Mouse (Mus musculus) MEL (cell line): Measurements from ENCODE around the gene Pard3b. TPM values are rescaled to one million over a fixed set of nuclear protein-coding genes. Genes with fewer than 3 reads are reported as not detected.

ENCODE experiments used
- DNase-seq: peaks from one replicate; pipeline ENCODE4 v3.0.0; 2011; ENCODE audit warnings: low read depth, low spot score
- H3K27ac ChIP-seq: 2 replicates; pipeline ENCODE4 v1.5.1; 2012; ENCODE audit warnings: low read depth, mild to moderate bottlenecking, control low read depth, low read length, moderate library complexity; ENCODE audit not compliant: control insufficient read depth
- H3K27me3 ChIP-seq, 2 experiments: fragments of 150-350 bp in 1 of 2; sonication (generic) in 1 of 2; 2 replicates each; pipeline ENCODE4 v1.6.1; 2012; ENCODE audit warnings: low read length in 2 of 2, mild to moderate bottlenecking in 2 of 2, improper control_type of control experiment in 1 of 2, moderate library complexity in 1 of 2; ENCODE audit not compliant: insufficient read depth in 2 of 2, control insufficient read depth in 1 of 2
- H3K36me3 ChIP-seq, 2 experiments: 2 replicates each; pipeline ENCODE4 v1.6.1; 2012 to 2014; ENCODE audit warnings: low read length in 2 of 2, improper control_type of control experiment in 1 of 2, inconsistent platforms in 1 of 2, mild to moderate bottlenecking in 1 of 2; ENCODE audit not compliant: insufficient read depth in 2 of 2, control insufficient read depth in 1 of 2
- H3K4me1 ChIP-seq, 2 experiments: fragments of 150-350 bp in 1 of 2; sonication (generic) in 1 of 2; 2 replicates each; pipeline ENCODE4 v1.6.1; 2012; ENCODE audit warnings: low read length in 2 of 2, improper control_type of control experiment in 1 of 2, mild to moderate bottlenecking in 1 of 2; ENCODE audit not compliant: insufficient read depth in 2 of 2, control insufficient read depth in 1 of 2
- H3K4me3 ChIP-seq, 2 experiments: fragments of 150-350 bp in 1 of 2; sonication (generic) in 1 of 2; 2 replicates each; pipeline ENCODE4 v1.5.1; 2012; ENCODE audit warnings: low read depth in 2 of 2, low read length in 2 of 2, mild to moderate bottlenecking in 2 of 2, moderate library complexity in 2 of 2, control low read depth in 1 of 2, improper control_type of control experiment in 1 of 2; ENCODE audit not compliant: control insufficient read depth in 1 of 2, insufficient read depth in 1 of 2
- H3K79me2 ChIP-seq: 2 replicates; pipeline ENCODE4 v1.6.1; 2012; ENCODE audit warnings: mild to moderate bottlenecking, low read length, moderate library complexity; ENCODE audit not compliant: control insufficient read depth, poor library complexity, insufficient read depth
- H3K9ac ChIP-seq: 2 replicates; pipeline ENCODE4 v1.6.1; 2012; ENCODE audit warnings: low read depth, mild to moderate bottlenecking, control low read depth, low read length, moderate library complexity; ENCODE audit not compliant: control insufficient read depth, poor library complexity, severe bottlenecking
- H3K9me3 ChIP-seq: fragments of 150-350 bp; sonication (generic); replicated peaks from 2 replicates; pipeline ENCODE4 v1.6.1; 2012; ENCODE audit warnings: mild to moderate bottlenecking, low read length, improper control_type of control experiment, moderate library complexity; ENCODE audit not compliant: insufficient read depth
- BHLHE40 ChIP-seq: IDR thresholded peaks from 2 replicates; pipeline ENCODE4 v1.6.1; 2012; ENCODE audit warnings: low read depth, mild to moderate bottlenecking, inconsistent platforms, low read length, improper control_type of control experiment, borderline replicate concordance
- CHD1 ChIP-seq: IDR thresholded peaks from 2 replicates; pipeline ENCODE4 v1.6.1; 2012; ENCODE audit warnings: low read depth, mild to moderate bottlenecking, inconsistent platforms, low read length, improper control_type of control experiment
- CHD2 ChIP-seq: IDR thresholded peaks from 2 replicates; pipeline ENCODE4 v1.6.1; 2011; ENCODE audit warnings: low read length, improper control_type of control experiment
- CTCF ChIP-seq, 3 experiments: IDR thresholded peaks in 2 of 3; conservative IDR thresholded peaks in 1 of 3; 2 replicates each; pipeline ENCODE4 v1.5.1; 2011 to 2012; ENCODE audit warnings: low read length in 3 of 3, low read depth in 2 of 3, mild to moderate bottlenecking in 2 of 3, improper control_type of control experiment in 1 of 3, inconsistent platforms in 1 of 3, mixed read lengths in 1 of 3, moderate library complexity in 1 of 3; ENCODE audit not compliant: control insufficient read depth in 1 of 3, insufficient read depth in 1 of 3, poor library complexity in 1 of 3, severe bottlenecking in 1 of 3
- ELF1 ChIP-seq: IDR thresholded peaks from 2 replicates; pipeline ENCODE4 v1.6.1; 2014; ENCODE audit warnings: low read depth, mild to moderate bottlenecking, inconsistent platforms, low read length, improper control_type of control experiment, moderate library complexity
- EP300 ChIP-seq, 2 experiments: IDR thresholded peaks; 2 replicates each; pipeline ENCODE4 v1.6.1; 2011; ENCODE audit warnings: improper control_type of control experiment in 2 of 2, low read length in 2 of 2, low read depth in 1 of 2, mild to moderate bottlenecking in 1 of 2
- GABPA ChIP-seq: IDR thresholded peaks from 2 replicates; pipeline ENCODE4 v1.6.1; 2012; ENCODE audit warnings: low read depth, mild to moderate bottlenecking, inconsistent platforms, low read length, improper control_type of control experiment, moderate library complexity
- HCFC1 ChIP-seq: IDR thresholded peaks from 2 replicates; pipeline ENCODE4 v1.6.1; 2012; ENCODE audit warnings: low read depth, mild to moderate bottlenecking, inconsistent platforms, low read length, improper control_type of control experiment, moderate library complexity
- JUND ChIP-seq: IDR thresholded peaks from 2 replicates; pipeline ENCODE4 v1.6.1; 2011; ENCODE audit warnings: low read depth, mild to moderate bottlenecking, improper control_type of control experiment, low read length
- KAT2A ChIP-seq: conservative IDR thresholded peaks from 2 replicates; pipeline ENCODE4 v1.6.1; 2012; ENCODE audit warnings: low read depth, low read length, improper control_type of control experiment, inconsistent platforms
- MAFK ChIP-seq: IDR thresholded peaks from 2 replicates; pipeline ENCODE4 v1.6.1; 2011; ENCODE audit warnings: low read depth, mild to moderate bottlenecking, low read length, improper control_type of control experiment, borderline replicate concordance
- MAX ChIP-seq: IDR thresholded peaks from 2 replicates; pipeline ENCODE4 v1.6.1; 2011; ENCODE audit warnings: low read length, improper control_type of control experiment
- MEF2A ChIP-seq: IDR thresholded peaks from 2 replicates; pipeline ENCODE4 v1.6.1; 2014; ENCODE audit warnings: low read depth, mild to moderate bottlenecking, inconsistent platforms, low read length, improper control_type of control experiment; ENCODE audit not compliant: poor library complexity, insufficient replicate concordance, severe bottlenecking; ENCODE audit errors: extremely low read depth
- MYB ChIP-seq: IDR thresholded peaks from 2 replicates; pipeline ENCODE4 v1.6.1; 2011; ENCODE audit warnings: mild to moderate bottlenecking, low read depth, low read length, improper control_type of control experiment
- NELFE ChIP-seq: IDR thresholded peaks from 2 replicates; pipeline ENCODE4 v1.6.1; 2011; ENCODE audit warnings: low read depth, low read length, improper control_type of control experiment
- NRF1 ChIP-seq: IDR thresholded peaks from 2 replicates; pipeline ENCODE4 v1.6.1; 2014; ENCODE audit warnings: low read depth, mild to moderate bottlenecking, inconsistent platforms, low read length, improper control_type of control experiment, moderate library complexity; ENCODE audit not compliant: poor library complexity, insufficient read depth, severe bottlenecking
- POLR2AphosphoS2 ChIP-seq: IDR thresholded peaks from 2 replicates; pipeline ENCODE4 v1.6.1; 2011; ENCODE audit warnings: low read length, improper control_type of control experiment
- POLR2AphosphoS5 ChIP-seq: IDR thresholded peaks from 2 replicates; pipeline ENCODE4 v1.6.1; 2012; ENCODE audit warnings: low read depth, borderline replicate concordance, mild to moderate bottlenecking, inconsistent platforms, low read length, moderate library complexity, mixed read lengths
- RAD21 ChIP-seq: IDR thresholded peaks from 2 replicates; pipeline ENCODE4 v1.6.1; 2011; ENCODE audit warnings: mild to moderate bottlenecking, low read depth, low read length, improper control_type of control experiment
- RCOR1 ChIP-seq: IDR thresholded peaks from 2 replicates; pipeline ENCODE4 v1.6.1; 2012; ENCODE audit warnings: low read depth, mild to moderate bottlenecking, inconsistent platforms, low read length, improper control_type of control experiment
- SIN3A ChIP-seq: IDR thresholded peaks from 2 replicates; pipeline ENCODE4 v1.6.1; 2012; ENCODE audit warnings: low read length, improper control_type of control experiment, inconsistent platforms
- TBP ChIP-seq: IDR thresholded peaks from 2 replicates; pipeline ENCODE4 v1.8.0; 2011; ENCODE audit warnings: low read depth, low read length, improper control_type of control experiment
- USF2 ChIP-seq, 2 experiments: IDR thresholded peaks; 2 replicates each; pipeline ENCODE4 v1.6.1; 2011 to 2012; ENCODE audit warnings: improper control_type of control experiment in 2 of 2, low read length in 2 of 2, borderline replicate concordance in 1 of 2, inconsistent platforms in 1 of 2, low read depth in 1 of 2, mild to moderate bottlenecking in 1 of 2; ENCODE audit not compliant: insufficient read depth in 1 of 2
- ZC3H11A ChIP-seq: IDR thresholded peaks from 2 replicates; pipeline ENCODE4 v1.6.1; 2012; ENCODE audit warnings: low read depth, mild to moderate bottlenecking, inconsistent platforms, low read length, improper control_type of control experiment
- ZKSCAN1 ChIP-seq: IDR thresholded peaks from 2 replicates; pipeline ENCODE4 v1.6.1; 2012; ENCODE audit warnings: low read depth, mild to moderate bottlenecking, inconsistent platforms, low read length, improper control_type of control experiment, moderate library complexity
- ZMIZ1 ChIP-seq: IDR thresholded peaks from 2 replicates; pipeline ENCODE4 v1.6.1; 2012; ENCODE audit warnings: low read depth, mild to moderate bottlenecking, inconsistent platforms, low read length, improper control_type of control experiment, moderate library complexity
- polyA plus RNA-seq, 2 experiments: library from polyadenylated mRNA; stranded (reverse) in 1 of 2; unstranded in 1 of 2; fragments of >175 nt in 1 of 2; fragments of >200 nt in 1 of 2; gene quantifications; 2 replicates each; pipeline versions ENCODE4 v1.2.1 to v1.2.4; 2012; ENCODE audit warnings: low replicate concordance in 2 of 2, low read depth in 1 of 2; ENCODE audit not compliant: insufficient read length in 2 of 2, insufficient read depth in 1 of 2, missing spikeins in 1 of 2
- total RNA-seq: library from RNA; depleted of rRNA; stranded (reverse); fragments of 300-350 nt; gene quantifications from 2 replicates; pipeline ENCODE4 v1.2.3, GENCODE M21; 2012

Gene Pard3b
- total and polyA plus RNA-seq, 3 experiments, result not detected

- Histone ChIP-seq H3K79me2 (no peaks in the 10 kb centered on the region), H3K4me1 (no peaks in the 10 kb centered on the region), H3K27ac (no peak overlapping the region), H3K27me3 (no peaks in the 10 kb centered on the region), H3K9me3 (no peaks in the 10 kb centered on the region), H3K9ac (no peak overlapping the region), H3K36me3 (no peaks in the 10 kb centered on the region), H3K4me3 (no peak overlapping the region)
- no peak for DNase-seq
- no peak for TF ChIP-seq MAFK
- no peak for TF ChIP-seq ZKSCAN1
- no peak for TF ChIP-seq MYB
- no peak for TF ChIP-seq GABPA
- TF ChIP-seq NRF1, result no peak
- TF ChIP-seq ZMIZ1, result no peak
- no peak for TF ChIP-seq KAT2A
- no peak for TF ChIP-seq TBP
- no peak for TF ChIP-seq EP300 (IDR thresholded peaks at IDR 0.05; ENCODE audit: low read depth in 1 of 2, low read length in 2 of 2)
- no peak for TF ChIP-seq SIN3A
- TF ChIP-seq CHD2, result no peak
- no peak for TF ChIP-seq MEF2A
- no peak for TF ChIP-seq JUND
- no peak for TF ChIP-seq CTCF (IDR thresholded peaks at IDR 0.05 in 2 of 3, conservative IDR thresholded peaks at IDR 0.05 in 1 of 3; ENCODE audit: control insufficient read depth in 1 of 3, insufficient read depth in 1 of 3, low read depth in 2 of 3, low read length in 3 of 3, poor library complexity in 1 of 3, severe bottlenecking in 1 of 3)
- TF ChIP-seq HCFC1, result no peak
Observed at GRCm38 (mm10) chr1:62631511-62632305, 993.1 kb downstream of the Pard3b start.

GRCm38 (mm10) chr1:62632886-62633285 is 994.3 kb downstream of the Pard3b start:
- no peak for TF ChIP-seq BHLHE40
- no peak for TF ChIP-seq POLR2AphosphoS2
- no peak for TF ChIP-seq USF2 (IDR thresholded peaks at IDR 0.05; ENCODE audit: borderline replicate concordance in 1 of 2, insufficient read depth in 1 of 2, low read depth in 1 of 2, low read length in 2 of 2)
- no peak for TF ChIP-seq CHD1
- no peak for TF ChIP-seq NELFE
- no peak for TF ChIP-seq ELF1
- no peak for TF ChIP-seq HCFC1
- TF ChIP-seq MAX, result no peak
- no peak for TF ChIP-seq SIN3A
- no peak for TF ChIP-seq ZC3H11A
- no peak for TF ChIP-seq RAD21
- TF ChIP-seq POLR2AphosphoS5, result no peak
- no peak for TF ChIP-seq TBP
- no peak for TF ChIP-seq RCOR1
- Histone ChIP-seq H3K27me3 (no peaks in the 10 kb centered on the region), H3K79me2 (no peaks in the 10 kb centered on the region), H3K9me3 (no peaks in the 10 kb centered on the region), H3K9ac (no peak overlapping the region), H3K27ac (no peak overlapping the region), H3K36me3 (no peaks in the 10 kb centered on the region), H3K4me1 (no peaks in the 10 kb centered on the region), H3K4me3 (no peak overlapping the region)
- DNase-seq, result no peak
